Mouse (Mus musculus) CH12.LX (cell line): ENCODE results near the gene Syt6. TPM values are rescaled to one million over a fixed set of nuclear protein-coding genes. Genes with fewer than 3 reads are reported as not detected.

Source experiments
- DNase-seq: peaks from one replicate; pipeline ENCODE4 v3.0.0-alpha.2; 2013; ENCODE audit errors: extremely low read depth
- H3K27ac ChIP-seq: 2 replicates; pipeline ENCODE4 v1.5.1; 2012; ENCODE audit warnings: low read depth, mild to moderate bottlenecking, control low read depth, moderate library complexity; ENCODE audit not compliant: insufficient read depth
- H3K27me3 ChIP-seq: replicated peaks from 2 replicates; pipeline ENCODE3; 2012; ENCODE audit warnings: inconsistent platforms
- H3K36me3 ChIP-seq, 2 experiments: replicated peaks in 1 of 2; 2 replicates each; pipeline versions ENCODE3 to v1.6.1; 2012; ENCODE audit warnings: inconsistent platforms in 1 of 2, low read length in 1 of 2, mild to moderate bottlenecking in 1 of 2, mixed read lengths in 1 of 2, moderate library complexity in 1 of 2; ENCODE audit not compliant: control insufficient read depth in 1 of 2, insufficient read depth in 1 of 2
- H3K4me1 ChIP-seq, 2 experiments: 2 replicates each; pipeline ENCODE4 v1.6.1; 2012; ENCODE audit warnings: inconsistent platforms in 1 of 2, moderate library complexity in 1 of 2; ENCODE audit not compliant: insufficient read depth in 2 of 2, control insufficient read depth in 1 of 2
- H3K4me2 ChIP-seq: 2 replicates; pipeline ENCODE4 v1.6.1; 2012; ENCODE audit warnings: low read depth, mild to moderate bottlenecking, control low read depth; ENCODE audit not compliant: poor library complexity, insufficient read depth, severe bottlenecking
- H3K4me3 ChIP-seq, 3 experiments: fragments of 150-350 bp in 1 of 3; sonication (generic) in 1 of 3; replicated peaks in 1 of 3; 2 replicates each; pipeline versions ENCODE3 to v1.5.1; 2011 to 2012; ENCODE audit warnings: low read depth in 2 of 3, low read length in 2 of 3, mild to moderate bottlenecking in 2 of 3, moderate library complexity in 2 of 3, control low read depth in 1 of 3, improper control_type of control experiment in 1 of 3, inconsistent platforms in 1 of 3, mixed read lengths in 1 of 3; ENCODE audit not compliant: poor library complexity in 1 of 3
- H3K79me2 ChIP-seq: replicated peaks from 2 replicates; pipeline ENCODE4 v1.6.1; 2012; ENCODE audit warnings: mild to moderate bottlenecking, moderate library complexity; ENCODE audit not compliant: control insufficient read depth, poor library complexity, insufficient read depth, severe bottlenecking; ENCODE audit errors: extremely low read depth
- H3K9ac ChIP-seq: 2 replicates; pipeline ENCODE4 v1.6.1; 2012; ENCODE audit warnings: low read depth, mild to moderate bottlenecking, control low read depth, moderate library complexity; ENCODE audit not compliant: insufficient read depth
- H3K9me3 ChIP-seq: replicated peaks from 2 replicates; pipeline ENCODE3; 2012; ENCODE audit warnings: low read length, inconsistent platforms, mixed read lengths
- BHLHE40 ChIP-seq: IDR thresholded peaks from 2 replicates; pipeline ENCODE4 v1.6.1; 2011; ENCODE audit warnings: mild to moderate bottlenecking, low read depth, low read length, improper control_type of control experiment
- CTCF ChIP-seq, 2 experiments: IDR thresholded peaks in 1 of 2; conservative IDR thresholded peaks in 1 of 2; 2 replicates each; pipeline ENCODE4 v1.5.1; 2011 to 2012; ENCODE audit warnings: low read depth in 2 of 2, low read length in 2 of 2, improper control_type of control experiment in 1 of 2, inconsistent platforms in 1 of 2, mild to moderate bottlenecking in 1 of 2, moderate library complexity in 1 of 2
- E2F4 ChIP-seq: IDR thresholded peaks from 2 replicates; pipeline ENCODE4 v1.6.1; 2011; ENCODE audit warnings: low read depth, low read length, improper control_type of control experiment; ENCODE audit not compliant: insufficient replicate concordance
- ELF1 ChIP-seq: IDR thresholded peaks from 2 replicates; pipeline ENCODE4 v1.6.1; 2014; ENCODE audit warnings: low read depth, mild to moderate bottlenecking, inconsistent platforms, low read length, improper control_type of control experiment
- ETS1 ChIP-seq: conservative IDR thresholded peaks from 2 replicates; pipeline ENCODE4 v1.6.1; 2012; ENCODE audit warnings: low read depth, mild to moderate bottlenecking, inconsistent platforms, low read length, improper control_type of control experiment, moderate library complexity
- HCFC1 ChIP-seq: IDR thresholded peaks from 2 replicates; pipeline ENCODE4 v1.6.1; 2012; ENCODE audit warnings: low read depth, mild to moderate bottlenecking, inconsistent platforms, low read length, improper control_type of control experiment
- IRF4 ChIP-seq: IDR thresholded peaks from 2 replicates; pipeline ENCODE4 v1.6.1; 2014; ENCODE audit warnings: low read depth, mild to moderate bottlenecking, inconsistent platforms, low read length, improper control_type of control experiment
- JUND ChIP-seq: conservative IDR thresholded peaks from 2 replicates; pipeline ENCODE4 v1.6.1; 2011; ENCODE audit warnings: low read depth, low read length, improper control_type of control experiment
- MXI1 ChIP-seq: IDR thresholded peaks from 2 replicates; pipeline ENCODE4 v1.6.1; 2011; ENCODE audit warnings: mild to moderate bottlenecking, low read depth, low read length, improper control_type of control experiment
- NRF1 ChIP-seq: IDR thresholded peaks from 2 replicates; pipeline ENCODE4 v1.6.1; 2014; ENCODE audit warnings: low read depth, mild to moderate bottlenecking, inconsistent platforms, low read length, improper control_type of control experiment, moderate library complexity
- PAX5 ChIP-seq: IDR thresholded peaks from 2 replicates; pipeline ENCODE4 v1.6.1; 2012; ENCODE audit warnings: low read length, inconsistent platforms, mixed read lengths
- RAD21 ChIP-seq: IDR thresholded peaks from 2 replicates; pipeline ENCODE4 v1.6.1; 2011; ENCODE audit warnings: low read depth, mild to moderate bottlenecking, low read length, improper control_type of control experiment, moderate library complexity
- RCOR1 ChIP-seq: conservative IDR thresholded peaks from 2 replicates; pipeline ENCODE4 v1.6.1; 2012; ENCODE audit warnings: low read depth, mild to moderate bottlenecking, inconsistent platforms, low read length, improper control_type of control experiment
- SIN3A ChIP-seq: IDR thresholded peaks from 2 replicates; pipeline ENCODE4 v1.6.1; 2012; ENCODE audit warnings: low read length, improper control_type of control experiment, inconsistent platforms
- SMC3 ChIP-seq: IDR thresholded peaks from 2 replicates; pipeline ENCODE4 v1.6.1; 2011; ENCODE audit warnings: low read depth, low read length, improper control_type of control experiment
- UBTF ChIP-seq: IDR thresholded peaks from 2 replicates; pipeline ENCODE4 v1.6.1; 2012; ENCODE audit warnings: low read depth, mild to moderate bottlenecking, inconsistent platforms, low read length, improper control_type of control experiment, moderate library complexity
- USF1 ChIP-seq: IDR thresholded peaks from 2 replicates; pipeline ENCODE4 v1.6.1; 2014; ENCODE audit warnings: low read depth, mild to moderate bottlenecking, inconsistent platforms, low read length, improper control_type of control experiment
- USF2 ChIP-seq: conservative IDR thresholded peaks from 2 replicates; pipeline ENCODE4 v1.6.1; 2011; ENCODE audit warnings: low read depth, low read length, improper control_type of control experiment
- ZC3H11A ChIP-seq: IDR thresholded peaks from 2 replicates; pipeline ENCODE4 v1.6.1; 2012; ENCODE audit warnings: low read depth, mild to moderate bottlenecking, inconsistent platforms, low read length, improper control_type of control experiment
- ZKSCAN1 ChIP-seq: IDR thresholded peaks from 2 replicates; pipeline ENCODE4 v1.6.1; 2012; ENCODE audit warnings: low read depth, inconsistent platforms, low read length, improper control_type of control experiment, borderline replicate concordance
- ZMIZ1 ChIP-seq: IDR thresholded peaks from 2 replicates; pipeline ENCODE4 v1.6.1; 2012; ENCODE audit warnings: low read depth, mild to moderate bottlenecking, inconsistent platforms, low read length, improper control_type of control experiment
- ZNF384 ChIP-seq: IDR thresholded peaks from 2 replicates; pipeline ENCODE4 v1.6.1; 2012; ENCODE audit warnings: low read depth, low read length, improper control_type of control experiment, inconsistent platforms
- dilution Hi-C: fragments of 300-500 bp; cut with MboI; formaldehyde crosslinking; loops from 2 replicates; pipeline ENCODE4 v1.14.3; 2020; ENCODE audit warnings: low sequenced_read_pairs; ENCODE audit not compliant: extremely low pct_unique_long_range_greater_than_20kb, extremely low pct_ligation_motif_present
- in situ Hi-C: fragments of 300-500 bp; cut with MboI; formaldehyde crosslinking; loops from 3 replicates; pipeline ENCODE4 v1.14.3; 2019; ENCODE audit warnings: low sequenced_read_pairs, low pct_ligation_motif_present, low pct_unique_long_range_greater_than_20kb, mixed read lengths
- polyA plus RNA-seq: library from polyadenylated mRNA; unstranded; fragments of >175 nt; gene quantifications from 2 replicates; pipeline ENCODE4 v1.2.1, GENCODE M21; 2012; ENCODE audit warnings: low read depth; ENCODE audit not compliant: insufficient read length
- total RNA-seq, 2 experiments: library from RNA; depleted of rRNA; stranded (reverse); fragments of 300-350 nt in 1 of 2; fragments of >200 nt in 1 of 2; gene quantifications; 2 replicates each; pipeline ENCODE4 v1.2.3; 2012 to 2014

Syt6 gene
- total and polyA plus RNA-seq, 3 experiments: not detected

GRCm38 (mm10) chr3:103606660-103607595 is 31.9 kb downstream of the Syt6 start:
- no peaks in the 10 kb centered on the region for H3K27me3 ChIP-seq
- no peak for TF ChIP-seq ZC3H11A
- TF ChIP-seq NRF1: no peak
- no peak for TF ChIP-seq HCFC1
- no peak for TF ChIP-seq ETS1
- TF ChIP-seq PAX5: no peak
- TF ChIP-seq ZNF384: no peak
- TF ChIP-seq ZMIZ1: no peak
- TF ChIP-seq E2F4: no peak
- no peak for TF ChIP-seq USF1
- TF ChIP-seq UBTF: no peak
- TF ChIP-seq USF2: no peak
- TF ChIP-seq BHLHE40: no peak
- no peak for TF ChIP-seq RCOR1
- no peak for TF ChIP-seq IRF4
- H3K79me2 ChIP-seq: no peaks in the 10 kb centered on the region
- DNase-seq: no peak
- in situ Hi-C loops: no loop called here
- H3K4me1 ChIP-seq: peaks cover 0 to 12% of the 10 kb centered on the region in 2 experiments; a peak in 1 of 4 replicates
- dilution Hi-C loops: no loop called here
- no peak overlapping the region for H3K9ac ChIP-seq
- no peak overlapping the region for H3K27ac ChIP-seq
- no peak overlapping the region for H3K4me3 ChIP-seq
- H3K4me2 ChIP-seq: no peak overlapping the region
- H3K36me3 ChIP-seq: no peaks in the 10 kb centered on the region
- no peaks in the 10 kb centered on the region for H3K9me3 ChIP-seq

- Histone ChIP-seq H3K4me1 (peaks cover 0 to 26% of the 10 kb centered on the region in 2 experiments; a peak in 2 of 4 replicates), H3K27me3 (no peaks in the 10 kb centered on the region), H3K4me2 (no peak overlapping the region), H3K27ac (no peak overlapping the region), H3K9ac (no peak overlapping the region), H3K4me3 (no peak overlapping the region), H3K36me3 (no peaks in the 10 kb centered on the region), H3K9me3 (no peaks in the 10 kb centered on the region), H3K79me2 (no peaks in the 10 kb centered on the region)
- dilution Hi-C loops: no loop called here
- DNase-seq: no peak
- in situ Hi-C loops: no loop called here
- TF ChIP-seq JUND (no peak), ELF1 (no peak), PAX5 (no peak), ZKSCAN1 (no peak), CTCF (conservative IDR thresholded peaks at IDR 0.05 in 1 of 2, IDR thresholded peaks at IDR 0.05 in 1 of 2; ENCODE audit: low read depth in 2 of 2, low read length in 2 of 2) (no peak), E2F4 (no peak), IRF4 (no peak), MXI1 (no peak), ZMIZ1 (no peak), SMC3 (no peak), SIN3A (no peak), ETS1 (no peak), BHLHE40 (no peak), RAD21 (no peak), ZC3H11A (no peak), RCOR1 (no peak), USF2 (no peak)
These were observed 35.2 kb downstream of the Syt6 start for GRCm38 (mm10) chr3:103610231-103610630.
